Mouse (Mus musculus): ENCODE results near the gene Slc35f5.

- TF ChIP-seq CTCF (IDR thresholded peaks at IDR 0.05; ENCODE audit: low read depth, low read length), result peak; percentile 85
- TF ChIP-seq POLR2A (IDR thresholded peaks at IDR 0.05; ENCODE audit: borderline replicate concordance, low read depth, low read length), result no peak
Observed at GRCm38 (mm10) chr1:125607087-125607803, 46.9 kb downstream of the Slc35f5 start.

Data from bone marrow macrophage, adult 2 months (primary cell).